Mouse (Mus musculus): ENCODE results near the gene Rarb.

GRCm38 (mm10) chr14:16733595-16734298 is 85.2 kb downstream of the Rarb start:
- TF ChIP-seq CTCF (IDR thresholded peaks at IDR 0.05; ENCODE audit: insufficient read depth, low read depth, low read length): no peak
- TF ChIP-seq POLR2A (IDR thresholded peaks at IDR 0.05; ENCODE audit: insufficient read depth, low read depth, low read length): no peak
